Mouse (Mus musculus) inflammation-experienced regulatory T-cells, adult 6 months (primary cell): ENCODE results near the gene Manbal. TPM values are rescaled to one million over a fixed set of nuclear protein-coding genes. Genes with fewer than 3 reads are reported as not detected.
A peak's percentile ranks its signal among the peaks of the same experiment; 100 is the strongest.

ENCODE experiments used
- ATAC-seq: one replicate; pipeline ENCODE4 v1.8.0; 2017
- polyA plus RNA-seq, 3 experiments: library from polyadenylated mRNA; unstranded; fragments of 100-300 nt; shearing (Covaris generic); gene quantifications; one replicate each; pipeline ENCODE4 v1.2.1; 2017

The Manbal gene
- 10 to 100 TPM; 41.4 to 46.8 (median 44.1) TPM for polyA plus RNA-seq

DNA sequence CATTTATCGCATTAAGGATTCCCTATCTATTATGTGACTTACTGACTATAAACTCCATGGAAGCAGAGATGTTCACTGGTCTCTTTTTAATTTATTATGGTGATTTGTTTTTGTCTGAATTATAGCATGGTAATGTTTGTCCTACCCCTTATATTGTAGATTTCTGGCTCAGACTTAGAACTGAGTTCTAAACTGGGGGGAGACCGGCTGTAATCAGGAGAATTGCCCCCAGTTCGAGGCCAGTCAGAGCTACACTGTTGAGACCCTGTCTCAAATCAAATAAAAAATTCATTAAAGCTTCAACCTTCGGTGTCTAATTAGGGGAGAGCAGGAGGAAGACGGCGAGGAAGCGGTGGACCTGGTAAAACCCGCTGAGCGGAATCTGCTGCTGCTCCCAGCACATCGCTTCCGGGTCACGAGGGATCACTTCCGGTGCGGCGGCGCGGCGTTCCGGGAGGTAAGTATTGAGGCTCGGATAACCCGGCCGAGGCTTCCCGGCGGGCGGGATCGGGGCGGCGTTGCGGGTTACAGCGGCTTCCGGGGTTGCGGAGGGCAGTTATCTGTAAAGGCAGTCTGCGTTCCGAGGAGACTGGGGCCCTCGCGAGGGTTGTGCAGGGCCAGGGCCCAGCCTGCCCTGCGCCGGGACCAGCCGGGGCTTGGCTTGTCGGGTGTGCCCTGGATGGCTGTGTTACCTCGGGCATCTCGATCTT is at the start of gene Manbal:
TSS of gene Manbal (plus strand) at position 411 of the 710 bp plus-strand sequence.
- ATAC-seq, result peak; percentile 95

DNA sequence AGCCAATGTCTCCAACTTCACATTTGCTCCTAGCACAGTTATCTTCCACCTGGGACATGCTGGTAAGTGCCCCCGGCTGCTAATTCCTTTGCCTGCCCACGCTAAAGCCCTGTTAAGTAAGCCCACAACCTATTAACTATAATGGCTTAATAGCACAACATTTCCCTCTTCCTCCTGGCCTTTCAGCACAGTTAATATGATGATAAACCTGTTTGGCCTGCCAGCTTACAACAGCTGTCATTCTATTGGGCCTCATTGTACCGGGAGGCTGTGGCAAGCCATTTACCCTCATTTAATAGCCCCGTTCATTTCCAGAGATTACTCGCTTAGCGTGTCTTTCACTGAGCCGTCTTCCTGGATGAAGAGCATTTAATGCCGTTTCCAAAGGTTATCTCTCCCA is 47.3 kb upstream of the Manbal start:
- no peak for ATAC-seq

DNA sequence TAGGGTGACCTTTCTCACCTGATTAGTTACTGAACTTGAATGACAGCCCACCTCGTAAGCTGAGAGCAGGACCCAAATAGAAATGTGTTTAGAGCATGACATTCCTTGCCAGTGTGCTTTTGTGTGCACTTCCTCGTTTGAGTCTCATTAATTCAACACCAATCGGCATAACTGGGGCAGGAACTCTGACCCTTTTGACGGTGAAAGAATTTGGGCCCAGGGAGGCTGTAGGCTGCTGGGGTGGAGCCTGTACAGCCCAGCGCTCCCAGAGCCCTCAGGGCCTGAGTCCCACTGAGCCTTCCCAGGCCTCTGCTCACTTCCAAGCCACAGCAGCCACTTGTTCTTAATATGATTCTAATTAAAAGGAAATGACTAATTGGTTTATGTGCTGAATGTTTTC is 46.5 kb upstream of the Manbal start:
- no peak for ATAC-seq

DNA sequence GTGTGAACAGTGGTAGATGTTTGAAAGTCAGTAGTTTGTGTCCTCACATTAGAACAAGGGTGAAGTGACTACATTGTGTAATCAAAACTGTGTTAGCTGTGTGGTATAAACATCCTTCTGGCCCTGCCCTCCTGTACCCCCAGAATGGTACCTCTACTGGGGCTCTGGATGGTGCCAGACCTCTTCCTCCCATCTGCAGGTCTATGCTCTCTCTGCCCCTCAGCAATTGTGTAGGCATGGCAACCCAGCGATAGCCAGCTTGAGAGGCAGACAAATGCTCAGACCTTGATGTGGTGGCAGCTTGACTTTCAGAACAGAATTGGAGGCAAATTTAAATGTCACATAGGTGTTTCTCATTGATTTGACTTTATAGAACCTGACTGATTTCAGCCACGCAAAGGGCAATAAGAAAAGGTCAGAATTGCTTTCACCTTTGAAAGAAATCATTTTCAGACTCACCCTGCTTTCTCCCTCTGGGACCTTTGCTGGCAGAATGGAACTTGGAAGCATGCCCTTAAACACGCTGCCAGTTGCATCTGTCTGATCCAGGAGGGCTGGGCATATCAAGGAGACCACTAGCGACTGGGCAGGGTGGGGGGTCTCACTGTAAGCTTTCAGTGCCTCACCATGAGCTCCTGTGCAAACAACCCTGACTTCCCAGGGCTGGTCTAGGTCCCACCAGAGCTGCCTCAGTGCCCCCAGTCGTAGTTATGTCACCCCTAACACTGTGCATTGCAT is 45.2 kb upstream of the Manbal start:
- ATAC-seq, result no peak

DNA sequence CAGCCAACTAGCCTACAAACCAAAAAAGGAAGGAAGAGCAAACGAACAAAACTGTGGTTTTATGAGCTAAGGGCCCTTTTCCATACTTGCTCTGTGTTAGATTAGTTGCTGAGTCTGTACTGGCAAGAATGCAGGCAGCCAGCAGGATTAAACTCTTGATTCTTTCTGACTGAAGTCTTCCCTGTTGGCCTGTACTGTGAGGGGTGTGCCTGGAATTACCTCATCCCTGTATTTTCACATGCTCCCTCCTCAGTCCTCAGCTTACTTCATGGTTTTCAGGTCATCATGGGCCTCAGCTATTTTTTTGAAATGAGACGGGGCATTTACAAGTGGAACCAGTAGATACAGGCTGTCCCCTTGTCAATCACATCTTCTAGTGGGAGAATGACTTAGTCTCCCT is 42.2 kb upstream of the Manbal start:
- ATAC-seq, result no peak

DNA sequence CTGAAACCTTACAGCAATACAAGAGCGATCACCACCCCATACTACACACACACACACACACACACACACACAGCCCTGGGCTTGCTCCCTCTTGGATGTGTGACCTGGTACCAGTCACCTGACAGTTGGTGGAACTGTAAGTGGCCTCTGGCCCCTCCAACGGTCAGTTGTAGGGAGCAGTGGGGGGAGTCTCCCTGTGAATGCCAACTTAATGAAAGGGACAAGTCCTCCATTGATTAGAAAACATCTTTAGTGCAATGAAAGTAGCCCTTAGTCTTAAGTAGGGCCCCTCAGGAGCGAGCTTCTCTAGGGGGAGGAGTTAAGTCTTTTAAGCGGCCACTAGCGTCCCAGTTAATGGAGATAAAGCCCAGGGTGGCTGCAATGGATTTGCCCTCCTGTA is 39.3 kb upstream of the Manbal start:
- no peak for ATAC-seq

DNA sequence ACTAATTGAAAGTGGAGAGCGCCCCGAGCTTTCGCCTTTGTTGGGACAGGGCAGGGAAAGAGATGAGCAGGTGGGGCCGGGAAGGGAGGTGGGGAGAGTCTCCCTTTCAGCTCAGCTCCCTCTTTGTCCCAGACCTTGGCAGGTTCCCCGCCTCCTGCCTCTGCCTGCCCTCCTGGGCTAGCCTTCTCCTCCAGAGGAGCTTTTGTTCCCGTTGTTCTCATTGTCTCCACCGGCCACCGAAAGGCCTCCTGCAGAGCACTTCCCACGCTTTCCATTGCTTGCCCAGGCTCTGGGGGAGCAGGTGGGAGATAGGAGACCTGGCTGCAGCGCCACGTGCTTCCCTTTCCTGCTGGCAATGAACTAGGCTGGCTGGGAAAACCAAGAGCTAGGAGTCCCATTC is 38.8 kb upstream of the Manbal start:
- ATAC-seq, result no peak

DNA sequence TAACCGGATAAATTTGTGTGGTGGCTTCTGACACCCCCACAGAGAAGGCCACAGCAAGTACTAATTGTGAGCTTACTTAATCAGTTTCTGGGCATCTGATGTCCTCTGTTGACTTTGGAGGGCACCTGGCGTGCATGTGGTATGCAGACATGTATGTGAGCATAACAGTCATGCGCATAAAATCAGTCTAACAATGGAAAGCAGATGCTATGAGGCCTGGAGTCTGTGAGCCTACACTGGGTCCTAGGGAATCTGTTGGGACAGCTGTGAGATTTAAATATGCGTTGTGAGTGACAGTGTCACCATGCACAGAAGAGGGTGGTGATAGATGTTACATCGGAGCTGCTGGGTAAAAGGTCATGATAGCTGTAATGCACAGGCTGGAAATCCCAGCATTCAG is 35.3 kb upstream of the Manbal start:
- ATAC-seq, result no peak

DNA sequence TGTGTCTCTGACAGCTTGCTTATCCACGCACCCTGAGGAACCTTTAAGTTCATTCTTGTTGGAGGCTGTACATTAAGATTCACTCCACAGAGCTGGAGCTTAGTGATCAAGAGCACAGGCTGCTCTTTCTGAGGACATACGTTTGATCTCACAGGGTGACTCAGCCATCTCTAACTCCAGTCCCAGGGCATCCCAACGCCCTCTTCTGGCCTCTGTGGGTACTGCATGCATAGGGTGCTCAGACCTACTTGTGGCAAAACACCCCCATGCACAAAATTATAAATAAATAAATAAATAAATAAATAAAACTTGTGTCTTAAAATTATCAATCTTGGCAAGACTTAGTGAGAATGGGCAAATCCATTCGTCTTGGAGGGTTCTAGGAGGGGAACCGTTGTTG is 28.7 kb upstream of the Manbal start:
- ATAC-seq, result no peak

DNA sequence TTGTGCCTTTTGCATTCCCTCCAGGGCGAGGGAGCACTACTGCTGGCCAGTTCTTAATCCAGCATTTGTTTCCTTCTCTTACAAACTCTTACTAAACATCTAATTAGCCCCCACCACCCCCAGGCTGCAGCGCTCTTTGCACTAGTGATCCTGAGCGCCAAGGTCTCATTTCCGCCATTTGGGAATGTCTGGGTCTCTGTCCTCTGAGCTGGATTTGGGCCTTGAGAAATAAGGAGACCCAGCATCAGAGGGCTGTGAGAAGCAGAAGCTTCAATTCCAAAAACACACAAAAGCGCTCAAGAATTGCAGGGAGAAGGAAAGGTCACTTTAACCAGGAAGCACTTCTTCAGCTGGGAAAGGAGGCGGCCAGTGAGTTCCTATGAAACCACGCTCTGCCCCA is 27.9 kb upstream of the Manbal start:
- ATAC-seq, result no peak

DNA sequence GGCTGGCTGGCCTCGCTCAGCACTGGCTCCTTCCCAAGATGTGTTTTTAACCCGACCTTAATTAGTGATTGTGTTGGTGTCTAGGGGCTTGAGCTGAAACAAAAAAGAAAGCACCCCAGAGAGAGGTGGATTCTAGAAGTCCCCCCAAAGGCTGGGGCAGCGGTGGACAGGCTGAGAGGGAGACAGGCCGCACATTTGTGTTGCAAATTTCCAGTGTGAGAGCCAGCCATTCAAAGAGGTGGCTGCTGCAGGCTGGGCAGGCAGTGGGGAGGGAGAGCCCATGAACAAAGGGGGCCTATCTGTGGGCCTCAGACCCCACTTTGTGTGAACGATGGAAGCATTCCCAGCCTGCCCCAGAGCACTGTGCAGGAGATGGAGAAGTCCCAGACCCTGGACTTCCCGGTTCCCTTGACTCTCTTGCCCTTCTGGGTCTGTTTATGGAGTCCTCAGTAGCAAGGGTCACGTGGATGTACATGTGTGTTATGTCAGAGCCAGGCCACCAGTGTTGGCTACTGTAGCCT is 27.1 kb upstream of the Manbal start:
- ATAC-seq, result no peak

DNA sequence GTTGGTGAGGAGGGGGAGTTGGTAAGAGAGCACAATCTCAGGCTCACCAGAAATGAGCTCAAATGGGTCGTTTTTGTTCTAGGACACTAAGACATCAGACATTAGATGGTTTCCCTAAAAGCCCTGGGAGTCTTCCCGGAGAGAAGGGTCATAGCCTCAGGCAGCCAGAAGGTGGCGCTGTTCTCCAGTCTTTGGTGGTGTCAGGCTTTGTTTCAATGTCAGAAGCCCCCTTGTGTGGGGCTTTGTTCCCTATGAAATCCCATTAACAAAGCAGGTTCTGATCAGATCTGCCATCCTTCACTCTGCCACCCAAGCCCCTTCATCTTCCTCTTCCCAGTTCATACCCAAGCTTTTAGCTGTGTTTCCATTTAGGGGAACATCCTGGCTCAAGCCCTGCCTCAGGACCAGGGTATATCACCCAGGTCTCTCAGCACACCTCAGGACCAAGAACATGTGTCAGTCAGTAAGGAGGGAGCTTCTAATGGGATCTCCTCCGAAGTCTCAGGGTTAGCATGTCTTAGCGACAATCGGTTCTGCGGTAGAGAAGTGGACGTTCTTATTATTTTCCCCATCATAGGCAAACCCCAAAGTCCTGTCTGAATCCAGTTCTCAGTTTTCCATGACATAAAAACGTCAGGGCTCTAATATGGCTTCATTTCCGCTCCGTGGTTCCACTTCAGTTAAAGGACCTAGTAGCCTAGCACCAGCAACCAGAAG is 25.7 kb upstream of the Manbal start:
- no peak for ATAC-seq

DNA sequence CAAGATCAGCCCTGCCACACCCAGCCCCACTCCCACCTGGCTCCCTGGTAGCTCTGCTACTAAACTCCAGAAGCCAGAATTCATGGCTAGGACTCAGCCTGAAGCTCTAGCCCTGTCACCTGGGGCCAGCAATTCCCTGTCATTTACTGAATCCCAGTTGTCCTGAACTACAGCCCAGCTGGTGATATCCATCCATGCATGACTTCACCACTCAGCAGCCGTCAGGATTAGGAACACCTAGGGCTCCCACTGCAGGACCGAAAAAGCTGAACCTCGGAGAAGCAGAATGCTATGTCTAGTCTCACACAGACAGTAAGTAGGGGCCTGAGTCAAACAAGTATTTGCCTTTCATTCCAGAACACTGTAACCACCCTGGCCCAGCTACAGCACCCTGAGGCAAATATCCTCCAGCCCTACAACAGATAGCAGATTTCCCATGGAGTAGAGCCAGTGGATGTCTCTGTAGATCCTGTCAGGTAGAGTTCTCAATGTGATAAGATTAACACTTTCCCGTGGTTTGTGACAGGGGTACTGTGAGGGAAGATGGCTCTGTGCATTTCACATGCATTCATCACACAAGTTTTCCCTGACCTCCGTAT is 25.0 kb upstream of the Manbal start:
- no peak for ATAC-seq

DNA sequence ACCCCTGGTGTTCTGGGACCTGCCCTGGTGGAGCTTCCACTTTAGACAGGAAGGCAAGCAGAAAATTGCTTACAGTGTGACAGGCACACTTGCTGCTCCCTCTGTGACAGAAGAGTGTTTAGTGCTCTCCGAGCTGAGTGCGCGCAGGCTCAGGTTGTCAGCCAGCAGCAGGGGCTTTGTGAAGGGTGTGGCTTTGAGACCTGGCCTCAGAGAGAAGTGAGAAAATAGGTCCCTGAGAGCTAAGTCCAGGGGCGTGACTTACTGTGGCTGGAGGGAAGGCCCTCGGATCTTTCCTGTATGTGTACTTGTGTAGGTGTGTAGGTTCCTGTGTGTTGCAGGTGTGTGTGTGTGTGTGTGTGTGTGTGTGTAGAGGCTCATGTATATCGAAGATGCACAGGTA is 24.1 kb upstream of the Manbal start:
- no peak for ATAC-seq

DNA sequence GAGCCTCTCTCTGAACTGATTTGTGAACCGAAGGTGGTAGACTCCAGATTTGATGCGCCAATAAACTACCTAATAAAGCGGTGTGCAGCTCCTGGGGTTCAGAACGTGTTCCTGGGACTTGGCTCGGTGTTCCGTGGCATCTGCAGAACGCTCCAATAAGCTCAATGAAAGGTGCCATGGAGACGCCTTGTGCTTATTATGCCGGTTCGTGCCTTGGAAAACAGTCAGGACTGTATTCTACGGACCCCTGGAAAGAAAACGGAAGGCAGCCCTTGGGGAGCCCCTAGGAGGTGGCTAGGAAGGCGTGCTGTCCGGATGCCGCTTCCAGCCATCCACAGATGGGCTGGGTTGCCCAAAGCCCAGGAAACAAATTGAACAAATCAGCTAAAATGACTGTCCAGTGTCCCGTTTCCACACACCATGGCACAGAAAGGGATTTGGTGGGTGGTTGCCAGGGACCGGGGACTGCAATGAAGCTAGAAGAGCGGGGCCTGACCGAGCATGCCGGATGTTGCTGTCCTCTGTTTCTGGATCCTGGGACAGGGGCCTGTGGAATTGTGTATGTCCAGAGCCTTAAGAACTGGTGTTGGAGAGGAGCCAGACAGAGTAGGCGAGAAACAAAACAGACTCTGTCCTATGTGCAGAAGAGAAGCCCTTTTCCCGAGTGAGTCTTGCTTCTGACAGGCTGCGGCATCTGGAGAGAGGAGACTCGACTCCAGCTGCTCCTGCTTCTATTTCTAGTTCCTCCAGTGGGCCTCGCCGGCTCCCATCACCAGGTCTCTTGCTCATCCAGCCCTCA is 19.8 kb upstream of the Manbal start, which contains the start of gene Ghrh:
TSS of gene Ghrh (minus strand) at position 146 of the 799 bp plus-strand sequence.
- ATAC-seq, result no peak

DNA sequence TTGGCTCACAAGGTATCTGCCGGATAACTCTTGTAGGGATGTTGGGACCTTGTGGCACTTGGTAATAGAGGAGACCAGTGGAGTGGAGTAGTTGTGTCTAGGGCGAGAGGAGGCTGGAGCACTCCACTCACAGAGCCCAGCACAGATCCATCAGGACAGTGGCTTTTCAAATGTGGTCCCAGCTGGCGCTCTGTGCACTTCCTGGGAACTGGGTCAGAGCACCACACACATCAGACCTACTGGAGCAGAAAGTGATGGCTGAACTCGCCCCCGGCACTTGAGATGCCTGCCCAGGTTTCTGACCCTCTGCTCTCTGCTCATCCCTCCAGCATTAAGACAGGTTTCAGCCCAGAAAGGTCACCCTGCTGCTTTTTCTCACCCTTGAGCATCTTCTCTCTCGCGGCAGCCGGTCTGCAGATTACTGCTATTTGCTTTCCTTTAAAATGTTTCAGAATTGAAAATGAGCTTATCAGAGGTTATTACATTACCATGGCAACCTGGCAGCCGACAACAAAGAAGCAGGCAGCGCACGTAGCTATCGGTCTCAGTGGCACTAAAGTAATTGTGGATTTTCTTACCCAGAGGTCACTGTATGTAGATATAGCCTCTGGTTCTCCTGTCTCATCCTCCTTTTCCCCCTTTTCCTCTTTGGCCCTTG is 18.1 kb upstream of the Manbal start:
- no peak for ATAC-seq

DNA sequence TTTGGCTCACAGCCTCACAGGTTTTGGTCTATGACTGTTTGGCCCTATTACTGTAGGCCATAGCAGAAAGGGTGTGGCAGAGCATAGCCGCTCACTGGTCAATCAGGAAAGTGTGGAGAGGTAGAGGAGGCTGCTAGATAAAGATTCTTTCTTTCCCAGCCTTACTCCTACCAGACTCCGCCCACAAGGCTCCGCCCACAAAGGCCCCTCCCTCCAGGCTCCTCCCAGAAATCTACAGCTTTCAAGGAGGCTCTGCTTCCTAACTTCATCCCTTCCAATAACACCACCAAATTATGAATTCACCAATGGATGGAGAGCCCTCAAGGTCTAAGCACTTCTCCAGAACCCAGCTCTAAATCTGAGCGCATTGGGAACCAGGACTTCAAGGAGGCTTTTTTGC is 14.2 kb upstream of the Manbal start:
- no peak for ATAC-seq

DNA sequence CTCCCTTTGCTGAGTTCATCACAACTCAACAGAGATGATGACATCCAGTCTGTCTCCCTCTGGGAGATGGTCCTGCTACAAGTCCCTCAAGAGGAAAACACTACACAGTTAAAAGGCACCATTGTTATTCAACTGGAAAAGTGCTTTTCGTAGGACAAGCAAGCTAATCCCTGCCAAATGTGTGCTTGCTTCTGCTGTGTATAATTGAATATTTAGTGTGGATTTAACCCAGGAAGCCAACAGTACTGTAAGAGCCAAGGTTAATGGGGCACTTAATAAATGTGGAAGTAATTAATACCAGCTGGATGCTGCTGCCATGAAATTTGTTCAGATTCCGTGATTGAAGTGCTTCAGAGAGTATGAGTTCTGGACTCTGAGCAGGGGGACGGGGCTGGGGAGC is 13.3 kb upstream of the Manbal start:
- ATAC-seq, result no peak

DNA sequence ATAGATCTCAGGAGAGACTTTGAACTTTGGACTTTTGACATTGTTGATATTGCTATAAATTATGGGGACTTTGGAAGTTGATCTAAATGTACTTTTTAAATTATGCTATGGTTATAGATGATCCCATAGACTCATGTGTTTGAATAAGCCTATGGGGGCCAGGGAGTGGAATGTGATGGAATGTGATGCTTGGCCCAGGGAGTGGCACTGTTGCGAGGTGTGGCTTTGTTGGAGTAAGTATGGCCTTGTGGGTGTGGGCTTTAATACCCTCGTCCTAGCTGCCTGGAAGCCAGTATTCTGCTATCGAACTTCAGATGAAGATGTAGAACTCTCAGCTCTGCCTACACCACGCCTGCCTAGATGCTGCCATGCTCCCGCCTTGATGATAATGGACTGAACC is 7.4 kb upstream of the Manbal start:
- ATAC-seq, result no peak

DNA sequence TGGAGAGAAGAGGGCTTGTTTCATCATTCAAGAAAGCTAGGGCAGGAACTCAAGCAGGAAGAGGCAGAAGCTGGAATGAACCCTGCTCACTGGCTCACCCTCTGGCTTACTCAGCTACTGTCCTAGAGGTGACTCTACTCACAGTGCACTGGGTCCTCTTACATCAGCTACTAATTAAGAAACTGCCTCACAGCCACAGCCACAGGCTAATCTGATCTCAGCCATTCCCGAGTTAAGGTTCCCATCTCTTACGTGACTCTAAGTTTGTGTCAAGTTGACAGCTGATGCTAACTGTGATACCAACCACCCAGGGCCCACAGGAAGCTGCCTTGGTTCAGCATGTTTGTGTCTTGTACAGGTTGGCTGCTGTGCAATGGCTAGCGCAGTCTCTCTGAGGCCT is 4.4 kb upstream of the Manbal start:
- ATAC-seq, result no peak

DNA sequence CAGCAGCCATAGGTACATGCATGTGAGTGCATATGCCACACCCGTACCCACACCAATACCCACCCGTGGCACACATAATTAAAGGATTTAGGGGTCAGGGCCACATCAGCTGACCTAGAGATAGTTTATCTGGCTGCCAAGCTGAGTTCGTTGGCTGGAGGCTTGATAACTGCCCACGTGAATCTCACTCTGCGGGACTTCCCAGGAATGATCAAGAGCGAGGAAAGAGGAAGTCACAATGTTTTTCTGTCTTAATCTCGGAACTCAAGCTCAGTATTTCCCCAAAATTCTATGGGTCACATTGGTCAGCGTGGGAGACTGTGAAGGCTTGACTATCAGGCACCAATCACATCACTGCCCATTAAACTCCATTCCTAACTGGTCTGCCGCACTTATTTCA is 632 bp upstream of the Manbal start:
- no peak for ATAC-seq

DNA sequence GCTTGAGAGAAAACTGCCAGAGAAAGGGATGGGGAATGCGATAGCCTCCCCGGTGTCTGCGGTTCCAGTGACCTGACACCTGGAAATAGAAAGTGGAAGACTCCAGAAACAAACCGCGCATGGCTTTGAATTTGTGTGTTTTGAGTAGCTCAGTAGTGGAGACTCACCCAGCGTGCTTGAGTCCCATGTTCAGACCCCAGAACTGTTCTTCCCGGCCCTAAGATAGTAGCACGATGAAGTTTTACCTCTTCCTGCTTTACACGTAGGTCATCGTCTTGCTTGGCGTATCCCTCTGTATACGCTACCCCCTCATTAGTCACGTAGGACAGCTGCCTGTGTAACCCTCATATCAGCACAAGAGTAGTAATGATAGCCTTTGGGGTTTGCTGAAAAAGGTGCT is 597 bp downstream of the Manbal start:
- ATAC-seq, result peak; percentile 14
